23 mouse cellular contexts compared by ENCODE assay signal in genomic region chr12:90196161-90196560, GRCm38 (mm10).
"Had no signal": no experiment of that assay in that cellular context is flagged by ENCODE, and none has a peak within 500 bp of the region (broad histone marks: within the 10 kb centered on the region; RNA-seq: fewer than 3 reads in every experiment).

No protein-coding gene starts in this region.

- ATAC-seq: liver, embryonic 12.5 days; midbrain, embryonic 15.5 days had no signal

- H3K4me1 ChIP-seq: limb, embryonic 13.5 days; liver, embryonic 12.5 days; liver, embryonic 15.5 days; midbrain, embryonic 12.5 days; midbrain, embryonic 15.5 days; neural tube, embryonic 12.5 days; neural tube, embryonic 15.5 days had no signal

- H3K4me2 ChIP-seq: limb, embryonic 13.5 days; liver, embryonic 12.5 days; liver, embryonic 15.5 days; midbrain, embryonic 12.5 days; midbrain, embryonic 15.5 days; neural tube, embryonic 12.5 days; neural tube, embryonic 15.5 days had no signal

- H3K4me3 ChIP-seq: layer of hippocampus, adult 2 months; limb, embryonic 10.5 days; limb, embryonic 13.5 days; liver, embryonic 12.5 days; liver, embryonic 15.5 days; midbrain, embryonic 12.5 days; midbrain, embryonic 15.5 days; neural tube, embryonic 12.5 days; neural tube, embryonic 15.5 days had no signal

- H3K27ac ChIP-seq: layer of hippocampus, adult 2 months; limb, embryonic 10.5 days; limb, embryonic 13.5 days; liver, embryonic 12.5 days; liver, embryonic 15.5 days; macrophage; midbrain, embryonic 12.5 days; midbrain, embryonic 15.5 days; neural tube, embryonic 12.5 days; neural tube, embryonic 15.5 days; stomach, postnatal 0 days had no signal

- H3K9ac ChIP-seq: limb, embryonic 13.5 days; liver, embryonic 12.5 days; liver, embryonic 15.5 days; midbrain, embryonic 12.5 days; midbrain, embryonic 15.5 days; neural tube, embryonic 12.5 days; neural tube, embryonic 15.5 days had no signal

- H3K9me3 ChIP-seq: limb, embryonic 10.5 days; limb, embryonic 13.5 days; liver, embryonic 12.5 days; liver, embryonic 15.5 days; midbrain, embryonic 12.5 days; midbrain, embryonic 15.5 days; neural tube, embryonic 12.5 days; neural tube, embryonic 15.5 days had no signal

- H3K36me3 ChIP-seq: limb, embryonic 10.5 days; limb, embryonic 13.5 days; liver, embryonic 12.5 days; liver, embryonic 15.5 days; midbrain, embryonic 12.5 days; midbrain, embryonic 15.5 days; neural tube, embryonic 12.5 days; neural tube, embryonic 15.5 days had no signal

- DNase-seq: kidney, adult 11 months; kidney, adult 9 months; kidney, postnatal 25 days; layer of hippocampus, adult 9-11 months; liver; lung, postnatal 10 days; right cerebral cortex, adult 18-20 months; right cerebral cortex, postnatal 14 days; right cerebral cortex, postnatal 4 days; thymus, adult 2 months; thymus, postnatal 14 days; thymus, postnatal 4 days had no signal

- H3K27me3 ChIP-seq: limb, embryonic 13.5 days; liver, embryonic 12.5 days; liver, embryonic 15.5 days; midbrain, embryonic 12.5 days; midbrain, embryonic 15.5 days; neural tube, embryonic 12.5 days; neural tube, embryonic 15.5 days had no signal
